Mouse (Mus musculus) myocyte (in vitro differentiated cells): ENCODE measurements at regions not wholly inside any gene's neighbourhood (a gene's known extent, or its start where the extent isn't known, plus 50 kb on each side); places are given as distances from the start of the nearest gene placed in this dataset.

ENCODE experiments used
- H3K27me3 ChIP-seq: one replicate; pipeline ENCODE4 v1.6.1; 2011; ENCODE audit not compliant: control insufficient read depth, insufficient read depth, insufficient read length
- H3K36me3 ChIP-seq: one replicate; pipeline ENCODE4 v1.6.1; 2011; ENCODE audit not compliant: control insufficient read depth, insufficient read depth
- H3K4me2 ChIP-seq: one replicate; pipeline ENCODE4 v1.6.1; 2011; ENCODE audit warnings: low read depth, control low read depth
- H3K4me3 ChIP-seq: one replicate; pipeline ENCODE4 v1.5.1; 2011; ENCODE audit warnings: mild to moderate bottlenecking, control low read depth, moderate library complexity
- H3K79me2 ChIP-seq: one replicate; pipeline ENCODE4 v1.6.1; 2011; ENCODE audit not compliant: control insufficient read depth, insufficient read depth
- H3ac ChIP-seq: one replicate; pipeline ENCODE4 v1.6.1; 2011; ENCODE audit not compliant: control insufficient read depth, insufficient read length
- CEBPB ChIP-seq: IDR thresholded peaks from 2 replicates; pipeline ENCODE4 v1.6.1; 2011; ENCODE audit warnings: mild to moderate bottlenecking, moderate library complexity; ENCODE audit not compliant: poor library complexity, insufficient read depth, severe bottlenecking
- E2F4 ChIP-seq: IDR thresholded peaks from one replicate; pipeline ENCODE4 v1.6.1; 2011; ENCODE audit warnings: mild to moderate bottlenecking, control low read depth, moderate library complexity; ENCODE audit not compliant: insufficient read depth
- MAX ChIP-seq: IDR thresholded peaks from one replicate; pipeline ENCODE4 v1.6.1; 2011; ENCODE audit warnings: low read depth, mild to moderate bottlenecking, control low read depth
- MYOD1 ChIP-seq, 3 experiments: IDR thresholded peaks; one replicate each; pipeline ENCODE4 v1.6.1; 2011; ENCODE audit warnings: control low read depth in 2 of 3, low read depth in 2 of 3, mild to moderate bottlenecking in 2 of 3, moderate library complexity in 1 of 3; ENCODE audit not compliant: insufficient read length in 2 of 3, control insufficient read depth in 1 of 3
- MYOG ChIP-seq, 3 experiments: IDR thresholded peaks; one replicate each; pipeline ENCODE4 v1.6.1; 2011; ENCODE audit warnings: control low read depth in 2 of 3, low read depth in 2 of 3, mild to moderate bottlenecking in 2 of 3; ENCODE audit not compliant: insufficient read length in 2 of 3, control insufficient read depth in 1 of 3, insufficient read depth in 1 of 3
- POLR2A ChIP-seq: IDR thresholded peaks from one replicate; pipeline ENCODE4 v1.6.1; 2011; ENCODE audit warnings: low read depth, mild to moderate bottlenecking, control low read depth, moderate library complexity; ENCODE audit not compliant: insufficient read length
- POLR2AphosphoS2 ChIP-seq: IDR thresholded peaks from one replicate; pipeline ENCODE4 v1.6.1; 2011; ENCODE audit warnings: low read depth, control low read depth; ENCODE audit not compliant: insufficient read length
- REST ChIP-seq: IDR thresholded peaks from one replicate; pipeline ENCODE4 v1.6.1; 2011; ENCODE audit warnings: mild to moderate bottlenecking, control low read depth, moderate library complexity; ENCODE audit not compliant: insufficient read depth, insufficient read length
- SRF ChIP-seq: IDR thresholded peaks from one replicate; pipeline ENCODE4 v1.6.1; 2011; ENCODE audit warnings: low read depth; ENCODE audit not compliant: control insufficient read depth, insufficient read length
- TCF12 ChIP-seq: IDR thresholded peaks from one replicate; pipeline ENCODE4 v1.6.1; 2011; ENCODE audit warnings: mild to moderate bottlenecking, control low read depth; ENCODE audit not compliant: poor library complexity, insufficient read depth, severe bottlenecking
- TCF3 ChIP-seq: IDR thresholded peaks from one replicate; pipeline ENCODE4 v1.6.1; 2011; ENCODE audit warnings: low read depth, control low read depth; ENCODE audit not compliant: insufficient read length
- USF1 ChIP-seq: IDR thresholded peaks from one replicate; pipeline ENCODE4 v1.6.1; 2011; ENCODE audit warnings: low read depth, mild to moderate bottlenecking, control low read depth, moderate library complexity

DNA sequence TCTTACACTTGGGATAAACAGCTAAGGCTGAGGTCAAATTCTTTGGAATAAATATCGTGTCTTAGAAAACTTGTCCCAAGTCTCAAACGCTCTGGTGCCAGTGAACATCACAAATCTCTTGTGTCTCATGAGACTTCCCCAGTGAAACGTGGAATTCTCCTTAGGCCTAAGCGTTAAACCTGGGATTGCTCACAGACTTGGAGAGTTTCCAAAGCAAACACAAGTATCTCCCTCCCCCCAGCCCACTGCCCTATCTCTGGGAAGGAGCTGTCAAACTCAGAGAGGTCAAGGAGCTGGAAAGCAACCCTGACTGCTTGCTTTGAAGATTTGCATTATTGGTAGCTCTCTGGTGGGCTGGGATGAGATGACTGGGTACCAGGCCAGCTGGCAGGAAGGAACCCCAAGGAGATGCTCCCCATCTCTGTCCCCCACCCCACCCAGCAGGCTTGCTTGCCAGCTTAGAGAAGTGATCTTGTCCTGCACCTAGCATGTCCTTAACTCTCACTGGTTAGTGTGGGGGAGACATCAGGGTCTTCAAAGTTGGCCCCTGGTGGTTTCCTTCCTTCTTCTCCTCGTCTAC is 219.1 kb downstream of the Fam43a start:
- Histone ChIP-seq H3K4me3 (no peak overlapping the region), H3K4me2 (no peak overlapping the region), H3K36me3 (no peaks in the 10 kb centered on the region), H3K27me3 (no peaks in the 10 kb centered on the region), H3K79me2 (no peaks in the 10 kb centered on the region), H3ac (no peak overlapping the region)
- TF ChIP-seq TCF3: no peak
- TF ChIP-seq REST: no peak
- no peak for TF ChIP-seq POLR2AphosphoS2
- TF ChIP-seq MYOD1 (IDR thresholded peaks at IDR 0.05; ENCODE audit: control insufficient read depth in 1 of 3, insufficient read length in 2 of 3, low read depth in 2 of 3): no peak
- TF ChIP-seq USF1: no peak
- TF ChIP-seq CEBPB: no peak
- TF ChIP-seq MAX: no peak
- TF ChIP-seq TCF12: no peak

DNA sequence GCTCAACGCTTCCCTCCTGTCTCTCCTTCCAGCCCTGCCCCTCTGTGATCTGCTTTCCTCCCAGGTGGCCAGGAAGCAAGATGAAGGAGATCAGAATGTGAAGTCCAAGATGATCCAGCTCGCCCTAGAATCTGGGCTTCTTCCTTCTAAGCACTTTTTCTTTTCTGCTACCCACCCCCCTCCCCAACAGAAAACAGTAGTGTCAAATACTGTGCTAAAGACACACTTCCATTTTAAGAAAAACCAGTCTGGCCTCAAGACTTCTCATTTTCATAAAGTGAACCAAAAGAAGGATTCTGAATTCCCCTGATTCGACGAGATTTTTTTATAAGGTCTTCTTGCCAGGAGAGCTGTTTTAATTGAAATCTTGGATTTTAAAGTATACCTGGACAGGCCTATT is 219.8 kb downstream of the Fam43a start:
- Histone ChIP-seq H3K4me3 (no peak overlapping the region), H3K4me2 (no peak overlapping the region), H3K79me2 (no peaks in the 10 kb centered on the region), H3K27me3 (no peaks in the 10 kb centered on the region), H3K36me3 (no peaks in the 10 kb centered on the region), H3ac (no peak overlapping the region)
- TF ChIP-seq CEBPB: no peak
- TF ChIP-seq POLR2A: no peak
- TF ChIP-seq TCF3: no peak
- TF ChIP-seq E2F4: no peak
- no peak for TF ChIP-seq SRF
- TF ChIP-seq MYOD1 (IDR thresholded peaks at IDR 0.05; ENCODE audit: control insufficient read depth in 1 of 3, insufficient read length in 2 of 3, low read depth in 2 of 3): no peak
- no peak for TF ChIP-seq TCF12
- TF ChIP-seq USF1: no peak
- TF ChIP-seq POLR2AphosphoS2: no peak
- no peak for TF ChIP-seq MAX
- no peak for TF ChIP-seq MYOG (IDR thresholded peaks at IDR 0.05; ENCODE audit: control insufficient read depth in 1 of 3, insufficient read depth in 1 of 3, insufficient read length in 2 of 3, low read depth in 2 of 3)
- TF ChIP-seq REST: no peak

DNA sequence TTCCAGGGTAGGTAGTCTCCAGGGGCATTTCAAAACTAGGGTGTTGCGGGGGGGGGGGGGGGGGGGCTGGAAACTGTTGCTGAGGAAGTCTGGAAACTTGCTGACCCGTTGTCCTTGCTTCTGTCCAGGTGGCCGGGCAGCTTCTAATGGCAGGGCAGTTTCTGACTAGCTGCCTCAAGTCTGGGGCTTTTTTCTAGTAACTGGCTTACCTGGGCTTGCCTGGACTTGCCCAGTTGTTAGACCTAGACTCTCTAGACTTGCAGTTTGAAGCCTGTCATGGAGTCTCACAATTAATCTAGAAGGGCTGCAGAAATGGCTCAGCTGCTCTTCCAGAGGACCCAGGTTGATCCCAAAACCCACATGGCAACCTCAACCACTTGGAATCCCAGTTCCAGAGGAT is 220.7 kb downstream of the Fam43a start:
- Histone ChIP-seq H3K79me2 (no peaks in the 10 kb centered on the region), H3K27me3 (no peaks in the 10 kb centered on the region), H3K4me3 (no peak overlapping the region), H3ac (no peak overlapping the region), H3K4me2 (no peak overlapping the region), H3K36me3 (no peaks in the 10 kb centered on the region)
- TF ChIP-seq CEBPB (no peak), REST (no peak), MYOD1 (IDR thresholded peaks at IDR 0.05; ENCODE audit: control insufficient read depth in 1 of 3, insufficient read length in 2 of 3, low read depth in 2 of 3) (no peak), E2F4 (no peak), POLR2A (no peak), SRF (no peak), TCF12 (no peak), MYOG (IDR thresholded peaks at IDR 0.05; ENCODE audit: control insufficient read depth in 1 of 3, insufficient read depth in 1 of 3, insufficient read length in 2 of 3, low read depth in 2 of 3) (no peak), TCF3 (no peak), POLR2AphosphoS2 (no peak)

- Histone ChIP-seq H3K4me2 (no peak overlapping the region), H3K4me3 (no peak overlapping the region), H3ac (no peak overlapping the region), H3K36me3 (no peaks in the 10 kb centered on the region), H3K27me3 (no peaks in the 10 kb centered on the region), H3K79me2 (no peaks in the 10 kb centered on the region)
- no peak for TF ChIP-seq USF1
- TF ChIP-seq MAX: no peak
- TF ChIP-seq MYOG (IDR thresholded peaks at IDR 0.05; ENCODE audit: control insufficient read depth in 1 of 3, insufficient read depth in 1 of 3, insufficient read length in 2 of 3, low read depth in 2 of 3): no peak
- TF ChIP-seq REST: no peak
- TF ChIP-seq SRF: no peak
- no peak for TF ChIP-seq CEBPB
- no peak for TF ChIP-seq E2F4
- TF ChIP-seq POLR2A: no peak
- TF ChIP-seq TCF12: no peak
- TF ChIP-seq TCF3: no peak
- no peak for TF ChIP-seq MYOD1 (IDR thresholded peaks at IDR 0.05; ENCODE audit: control insufficient read depth in 1 of 3, insufficient read length in 2 of 3, low read depth in 2 of 3)
Observed at GRCm38 (mm10) chr16:30820761-30821160, 221.2 kb downstream of the Fam43a start.
